Mouse (Mus musculus) neural tube, embryonic 15.5 days (tissue): ENCODE results near the gene Sp1. TPM values are rescaled to one million over a fixed set of nuclear protein-coding genes. Genes with fewer than 3 reads are reported as not detected.

Source experiments
- ATAC-seq: fragments of 200-750 bp; cut with Nextera tagmentation; 2 replicates; pipeline ENCODE4 v1.8.0; 2017; ENCODE audit warnings: mild to moderate bottlenecking, moderate TSS enrichment, moderate library complexity; ENCODE audit not compliant: low FRiP score
- H3K27ac ChIP-seq: fragments of 300-500 bp; sonication (generic); replicated peaks from 2 replicates; pipeline ENCODE4 v1.5.1; 2015; ENCODE audit warnings: mild to moderate bottlenecking, inconsistent platforms
- H3K27me3 ChIP-seq: fragments of 300-500 bp; sonication (generic); replicated peaks from 2 replicates; pipeline ENCODE4 v1.6.1; 2015; ENCODE audit warnings: inconsistent platforms
- H3K36me3 ChIP-seq: fragments of 300-500 bp; sonication (generic); 2 replicates; pipeline ENCODE4 v1.6.1; 2015; ENCODE audit warnings: inconsistent platforms
- H3K4me1 ChIP-seq: fragments of 300-500 bp; sonication (generic); 2 replicates; pipeline ENCODE4 v1.6.1; 2015; ENCODE audit warnings: inconsistent platforms
- H3K4me2 ChIP-seq: fragments of 300-500 bp; sonication (generic); 2 replicates; pipeline ENCODE4 v1.6.1; 2015; ENCODE audit warnings: inconsistent platforms, mild to moderate bottlenecking, moderate library complexity
- H3K4me3 ChIP-seq: fragments of 300-500 bp; sonication (generic); replicated peaks from 2 replicates; pipeline ENCODE4 v1.5.1; 2015; ENCODE audit warnings: mild to moderate bottlenecking, inconsistent platforms
- H3K9ac ChIP-seq: fragments of 300-500 bp; sonication (generic); replicated peaks from 2 replicates; pipeline ENCODE4 v1.6.1; 2015; ENCODE audit warnings: mild to moderate bottlenecking, inconsistent platforms
- H3K9me3 ChIP-seq: fragments of 300-500 bp; sonication (generic); replicated peaks from 2 replicates; pipeline ENCODE4 v1.6.1; 2016; ENCODE audit warnings: inconsistent platforms
- WGBS: fragments of 180-500 bp; shearing (Covaris S2); methylation state at CpG from one replicate; pipeline ENCODE4 v1.1.7; 2015; ENCODE audit warnings: mixed read lengths; 5-methylcytosine and 5-hydroxymethylcytosine counted together
- polyA plus RNA-seq: library from polyadenylated mRNA; unstranded; fragments of >200 nt; fragmentation: Nextera tagmentation; extraction: Ambion mirVana; gene quantifications from 2 replicates; pipeline ENCODE4 v1.2.1, GENCODE M21; 2015

The Sp1 gene
- polyA plus RNA-seq, 1 experiment from 2014 or later, result 3.0 TPM

- Histone ChIP-seq H3K27ac (no peak overlapping the region), H3K36me3 (no peaks in the 10 kb centered on the region), H3K4me3 (no peak overlapping the region), H3K9ac (no peak overlapping the region), H3K4me2 (no peak overlapping the region), H3K9me3 (no peaks in the 10 kb centered on the region), H3K27me3 (no peaks in the 10 kb centered on the region), H3K4me1 (no peaks in the 10 kb centered on the region)
- ATAC-seq, result no peak
- 87% methylated on average over 26 of the region's 26 CpGs for WGBS
These were observed 45.9 kb downstream of the Sp1 start for GRCm38 (mm10) chr15:102451666-102452430.

GRCm38 (mm10) chr15:102455993-102456392, 50.0 kb downstream of the Sp1 start:
- 36% methylated on average over 6 of the region's 6 CpGs for WGBS
- no peaks in the 10 kb centered on the region for H3K9me3 ChIP-seq

GRCm38 (mm10) chr15:102458050-102458736, 52.2 kb downstream of the Sp1 start:
- Histone ChIP-seq H3K36me3 (no peaks in the 10 kb centered on the region; the same call in 1 of the 2 replicates), H3K4me3 (peak overlapping the region; percentile 45), H3K4me1 (peaks cover 19% of the 10 kb centered on the region), H3K27ac (0 out of 2 replicates have a peak overlapping the region, but pooled peaks have one; percentile 35), H3K4me2 (peak overlapping the region; percentile 58), H3K9me3 (no peaks in the 10 kb centered on the region), H3K9ac (peak overlapping the region; percentile 39; the same call in 1 of the 2 replicates), H3K27me3 (no peaks in the 10 kb centered on the region)
- no peak for ATAC-seq
- WGBS, result 82% methylated on average over 5 of the region's 5 CpGs

More at GRCm38 (mm10) chr15:102455993-102456392, 50.0 kb downstream of the Sp1 start:
- H3K36me3 ChIP-seq, result no peaks in the 10 kb centered on the region
- H3K27ac ChIP-seq, result no peak overlapping the region
- H3K9ac ChIP-seq, result no peak overlapping the region
- peaks cover 17% of the 10 kb centered on the region for H3K4me1 ChIP-seq
- ATAC-seq, result no peak
- no peak overlapping the region for H3K4me2 ChIP-seq
- H3K27me3 ChIP-seq, result no peaks in the 10 kb centered on the region
- H3K4me3 ChIP-seq, result no peak overlapping the region

GRCm38 (mm10) chr15:102458904-102459317, 53.0 kb downstream of the Sp1 start, which contains the start of gene Prr13:
Gene Prr13, plus strand, starts transcription at chr15:102459028.
- under 1% methylated on average over 19 of the region's 19 CpGs for WGBS
- H3K4me3 ChIP-seq, result peak within 1 kb of the TSS; percentile 45
- peak within 1 kb of the TSS; percentile 58 for H3K4me2 ChIP-seq
- ATAC-seq, result peak; percentile 84
- peaks cover 19% of the 10 kb centered on the region for H3K4me1 ChIP-seq
- H3K27ac ChIP-seq, result peak within 1 kb of the TSS; percentile 35
- H3K9me3 ChIP-seq, result no peaks in the 10 kb centered on the region
- no peaks in the 10 kb centered on the region; the same call in 1 of the 2 replicates for H3K36me3 ChIP-seq
- peak within 1 kb of the TSS; percentile 39 for H3K9ac ChIP-seq
- no peaks in the 10 kb centered on the region for H3K27me3 ChIP-seq

GRCm38 (mm10) chr15:102459381-102459780, 53.4 kb downstream of the Sp1 start:
- 32% methylated on average over 6 of the region's 6 CpGs for WGBS
- no peak for ATAC-seq
- H3K27ac ChIP-seq, result peak overlapping the region; percentile 35

GRCm38 (mm10) chr15:102459847-102460246, 53.9 kb downstream of the Sp1 start:
- peaks cover 19% of the 10 kb centered on the region for H3K4me1 ChIP-seq
- no peak overlapping the region for H3K27ac ChIP-seq
- ATAC-seq, result no peak
- 0 out of 2 replicates have a peak overlapping the region, but pooled peaks have one; percentile 45 for H3K4me3 ChIP-seq
- H3K36me3 ChIP-seq, result no peaks in the 10 kb centered on the region; the same call in 1 of the 2 replicates
- no peak overlapping the region for H3K9ac ChIP-seq
- no peaks in the 10 kb centered on the region for H3K9me3 ChIP-seq
- no peaks in the 10 kb centered on the region for H3K27me3 ChIP-seq
- WGBS, result 73% methylated on average over 5 of the region's 5 CpGs
- H3K4me2 ChIP-seq, result peak overlapping the region; percentile 58

More at GRCm38 (mm10) chr15:102459381-102459780, 53.4 kb downstream of the Sp1 start:
- H3K9ac ChIP-seq, result peak overlapping the region; percentile 39
- H3K36me3 ChIP-seq, result no peaks in the 10 kb centered on the region; the same call in 1 of the 2 replicates
- peak overlapping the region; percentile 45 for H3K4me3 ChIP-seq
- H3K9me3 ChIP-seq, result no peaks in the 10 kb centered on the region
- peaks cover 19% of the 10 kb centered on the region for H3K4me1 ChIP-seq
- peak overlapping the region; percentile 58 for H3K4me2 ChIP-seq
- no peaks in the 10 kb centered on the region for H3K27me3 ChIP-seq

GRCm38 (mm10) chr15:102460409-102460808, 54.5 kb downstream of the Sp1 start:
- Histone ChIP-seq H3K9ac (no peak overlapping the region), H3K27ac (no peak overlapping the region), H3K27me3 (no peaks in the 10 kb centered on the region), H3K4me3 (no peak overlapping the region), H3K4me2 (peak overlapping the region; percentile 58; the same call in 1 of the 2 replicates), H3K9me3 (no peaks in the 10 kb centered on the region), H3K36me3 (no peaks in the 10 kb centered on the region; the same call in 1 of the 2 replicates), H3K4me1 (peaks cover 19% of the 10 kb centered on the region)
- WGBS, result 85% methylated on average over 12 of the region's 12 CpGs
- ATAC-seq, result no peak

- peaks cover 19% of the 10 kb centered on the region for H3K4me1 ChIP-seq
- WGBS, result 73% methylated on average over 4 of the region's 4 CpGs
- no peak for ATAC-seq
These were observed 55.0 kb downstream of the Sp1 start for GRCm38 (mm10) chr15:102460971-102461370.

GRCm38 (mm10) chr15:102461430-102462075, 55.6 kb downstream of the Sp1 start:
- Histone ChIP-seq H3K4me3 (no peak overlapping the region), H3K27ac (no peak overlapping the region), H3K9me3 (no peaks in the 10 kb centered on the region), H3K4me1 (peaks cover 19% of the 10 kb centered on the region), H3K36me3 (no peaks in the 10 kb centered on the region; the same call in 1 of the 2 replicates), H3K27me3 (no peaks in the 10 kb centered on the region), H3K9ac (no peak overlapping the region), H3K4me2 (no peak overlapping the region)
- 86% methylated on average over 9 of the region's 9 CpGs for WGBS
- ATAC-seq, result no peak

More at GRCm38 (mm10) chr15:102460971-102461370, 55.0 kb downstream of the Sp1 start:
- Histone ChIP-seq H3K27ac (no peak overlapping the region), H3K9ac (no peak overlapping the region), H3K4me2 (no peak overlapping the region), H3K9me3 (no peaks in the 10 kb centered on the region), H3K27me3 (no peaks in the 10 kb centered on the region), H3K4me3 (no peak overlapping the region), H3K36me3 (no peaks in the 10 kb centered on the region; the same call in 1 of the 2 replicates)

GRCm38 (mm10) chr15:102463666-102464065, 57.7 kb downstream of the Sp1 start:
- no peak overlapping the region for H3K27ac ChIP-seq
- H3K27me3 ChIP-seq, result no peaks in the 10 kb centered on the region
- peaks cover 19% of the 10 kb centered on the region for H3K4me1 ChIP-seq
- no peak overlapping the region for H3K9ac ChIP-seq
- H3K4me2 ChIP-seq, result no peak overlapping the region
- no peaks in the 10 kb centered on the region; the same call in 1 of the 2 replicates for H3K36me3 ChIP-seq
- no peak for ATAC-seq
- H3K9me3 ChIP-seq, result no peaks in the 10 kb centered on the region
- no peak overlapping the region for H3K4me3 ChIP-seq

GRCm38 (mm10) chr15:102468675-102469370, 62.9 kb downstream of the Sp1 start:
- ATAC-seq, result no peak
- no peaks in the 10 kb centered on the region for H3K9me3 ChIP-seq
- 97% methylated on average over 9 of the region's 9 CpGs for WGBS

More at GRCm38 (mm10) chr15:102468675-102469370, 62.9 kb downstream of the Sp1 start:
- 0 out of 2 replicates have a peak, but pooled peaks cover 2% of the 10 kb centered on the region for H3K36me3 ChIP-seq
- H3K9ac ChIP-seq, result no peak overlapping the region
- no peak overlapping the region for H3K4me3 ChIP-seq
- no peak overlapping the region for H3K4me2 ChIP-seq
- H3K27ac ChIP-seq, result no peak overlapping the region
- H3K4me1 ChIP-seq, result peaks cover 17% of the 10 kb centered on the region
- H3K27me3 ChIP-seq, result no peaks in the 10 kb centered on the region
